In genomic region chr12:4475251-4475993, GRCm38 (mm10) we compare ENCODE assay signal across 7 mouse cellular contexts. TPM values are rescaled to one million over a fixed set of nuclear protein-coding genes. Genes with fewer than 3 reads are reported as not detected.
DNase-seq lines count a peak whose midpoint lies in the region; ATAC-seq and TF ChIP-seq lines count a peak whose summit lies in the region.

No protein-coding gene starts in this region.

- H3K4me1 ChIP-seq in thymus, adult 2 months (replicated peaks; ENCODE audit: control insufficient read depth, insufficient read depth, low read length): peaks cover 8% of the 10 kb centered on the region
- peaks cover 17% of the 10 kb centered on the region for H3K4me1 ChIP-seq in embryonic facial prominence, embryonic 13.5 days
- peaks cover 13% of the 10 kb centered on the region for H3K4me1 ChIP-seq in limb, embryonic 11.5 days (ENCODE audit: control insufficient read depth, insufficient read depth, low read length)
- H3K4me1 ChIP-seq in small intestine, adult 2 months (ENCODE audit: control insufficient read depth, insufficient read depth, insufficient read length, low read length): peaks cover 6% of the 10 kb centered on the region

- ATAC-seq in embryonic facial prominence, embryonic 13.5 days (ENCODE audit: insufficient number of reproducible peaks, insufficient read depth, low FRiP score, low TSS enrichment, low read depth): no peak
- no peak for ATAC-seq in limb, embryonic 11.5 days (ENCODE audit: insufficient number of reproducible peaks, low FRiP score, low TSS enrichment, low read depth)

- TF ChIP-seq CTCF in thymus, adult 2 months (IDR thresholded peaks at IDR 0.05; ENCODE audit: borderline replicate concordance, control insufficient read depth, extremely low read depth, insufficient read depth, low read length, poor library complexity): no peak
- no peak for TF ChIP-seq CTCF in small intestine, adult 2 months (IDR thresholded peaks at IDR 0.05; ENCODE audit: extremely low read depth, insufficient read length, insufficient replicate concordance, low read depth, low read length)

- 47% methylated on average over 18 of the region's 18 CpGs for WGBS in thymus, adult 2 months
- 6% methylated on average over 18 of the region's 18 CpGs for WGBS in embryonic facial prominence, embryonic 13.5 days
- WGBS in limb, embryonic 11.5 days: 8% methylated on average over 18 of the region's 18 CpGs
- 31% methylated on average over 18 of the region's 18 CpGs for WGBS in small intestine, adult 2 months

- intact Hi-C loops in gastrocnemius, postnatal 36 days (cut with DNase I): loop anchor here (5.0 kb wide), 1 partner anchor 72 kb away; no protein-coding TSS in a partner anchor

- peak overlapping the region; percentile 93 for H3K9ac ChIP-seq in embryonic facial prominence, embryonic 13.5 days
- 0 out of 2 replicates have a peak overlapping the region, but pooled peaks have one; percentile 90 for H3K9ac ChIP-seq in limb, embryonic 11.5 days (ENCODE audit: low read length)

- no peaks in the 10 kb centered on the region for H3K36me3 ChIP-seq in thymus, adult 2 months (ENCODE audit: control insufficient read depth, insufficient read depth, low read length)
- no peaks in the 10 kb centered on the region for H3K36me3 ChIP-seq in embryonic facial prominence, embryonic 13.5 days
- no peaks in the 10 kb centered on the region for H3K36me3 ChIP-seq in limb, embryonic 11.5 days (ENCODE audit: control insufficient read depth, insufficient read depth, low read length)
- H3K36me3 ChIP-seq in small intestine, adult 2 months (ENCODE audit: control insufficient read depth, insufficient read depth, low read length): no peaks in the 10 kb centered on the region

- H3K4me3 ChIP-seq in thymus, adult 2 months (ENCODE audit: control insufficient read depth, insufficient read depth, low read length): peak overlapping the region; percentile 85
- H3K4me3 ChIP-seq in embryonic facial prominence, embryonic 13.5 days: peak overlapping the region; percentile 90
- peak overlapping the region; percentile 76 for H3K4me3 ChIP-seq in limb, embryonic 11.5 days (ENCODE audit: low read depth, low read length)
- H3K4me3 ChIP-seq in small intestine, adult 2 months (ENCODE audit: low read depth, low read length): peak overlapping the region; percentile 98

- TF ChIP-seq POLR2A in thymus, adult 2 months (IDR thresholded peaks at IDR 0.05; ENCODE audit: control insufficient read depth, extremely low read depth, insufficient read depth, low read length, poor library complexity): no peak
- no peak for TF ChIP-seq POLR2A in small intestine, adult 2 months (IDR thresholded peaks at IDR 0.05; ENCODE audit: low read depth, low read length)

- no peaks in the 10 kb centered on the region for H3K27me3 ChIP-seq in thymus, adult 2 months (ENCODE audit: control insufficient read depth, insufficient read depth, low read length)
- no peaks in the 10 kb centered on the region for H3K27me3 ChIP-seq in embryonic facial prominence, embryonic 13.5 days
- 0 out of 2 replicates have a peak, but pooled peaks cover 3% of the 10 kb centered on the region for H3K27me3 ChIP-seq in limb, embryonic 11.5 days (ENCODE audit: control insufficient read depth, insufficient read depth, low read length)
- no peaks in the 10 kb centered on the region for H3K27me3 ChIP-seq in small intestine, adult 2 months (ENCODE audit: control insufficient read depth, insufficient read depth, low read length)

- DNase-seq in thymus, adult 2 months: no peak
- DNase-seq in thymus, postnatal 10 days (ENCODE audit: low spot score in 2 of 2): no peak
- DNase-seq in limb, embryonic 11.5 days (ENCODE audit: low spot score): peak; percentile 36
- no peak for DNase-seq in gastrocnemius, postnatal 36 days
- DNase-seq in testis, postnatal 14 days (ENCODE audit: low spot score): no peak

- no peaks in the 10 kb centered on the region for H3K9me3 ChIP-seq in embryonic facial prominence, embryonic 13.5 days
- H3K9me3 ChIP-seq in limb, embryonic 11.5 days (ENCODE audit: control insufficient read depth, low read length): no peaks in the 10 kb centered on the region

- H3K4me2 ChIP-seq in embryonic facial prominence, embryonic 13.5 days: peak overlapping the region; percentile 89
- peak overlapping the region; percentile 91 for H3K4me2 ChIP-seq in limb, embryonic 11.5 days (ENCODE audit: low read depth, severe bottlenecking)

- H3K27ac ChIP-seq in thymus, adult 2 months (ENCODE audit: control insufficient read depth, insufficient read depth, low read length): no peak overlapping the region
- H3K27ac ChIP-seq in embryonic facial prominence, embryonic 13.5 days: no peak overlapping the region
- no peak overlapping the region for H3K27ac ChIP-seq in limb, embryonic 11.5 days (replicated peaks; ENCODE audit: low read depth, low read length)
- H3K27ac ChIP-seq in small intestine, adult 2 months (ENCODE audit: insufficient read depth, low read depth, low read length): no peak overlapping the region

RNA-seq across cellular contexts. Expression of gene Ncoa1, which starts 1.6 kb away (rescaled TPM):
- polyA plus RNA-seq in thymus, adult 2 months (2012; rRNA removed): 33.3 and 38.9 TPM in 2 replicates
- 9.5 and 9.8 TPM in 2 replicates for polyA plus RNA-seq in embryonic facial prominence, embryonic 13.5 days (2015; fragmentation: Nextera tagmentation; extraction: Ambion mirVana)
- polyA plus RNA-seq in limb, embryonic 11.5 days (2014; fragmentation: Nextera tagmentation; extraction: Ambion mirVana): 7.9 and 9.1 TPM in 2 replicates
- 9.4 and 17.0 TPM in 2 replicates for polyA plus RNA-seq in small intestine, adult 2 months (2012; rRNA removed)
- total RNA-seq in gastrocnemius, postnatal 36 days (2021): 10 to 100 TPM; 22.2 to 22.5 TPM
